Mouse (Mus musculus): Measurements from ENCODE around the gene Spatc1l. TPM values are rescaled to one million over a fixed set of nuclear protein-coding genes. Genes with fewer than 3 reads are reported as not detected.

Spatc1l gene
- polyA plus RNA-seq, 1 experiment from 2014 or later = not detected

DNA sequence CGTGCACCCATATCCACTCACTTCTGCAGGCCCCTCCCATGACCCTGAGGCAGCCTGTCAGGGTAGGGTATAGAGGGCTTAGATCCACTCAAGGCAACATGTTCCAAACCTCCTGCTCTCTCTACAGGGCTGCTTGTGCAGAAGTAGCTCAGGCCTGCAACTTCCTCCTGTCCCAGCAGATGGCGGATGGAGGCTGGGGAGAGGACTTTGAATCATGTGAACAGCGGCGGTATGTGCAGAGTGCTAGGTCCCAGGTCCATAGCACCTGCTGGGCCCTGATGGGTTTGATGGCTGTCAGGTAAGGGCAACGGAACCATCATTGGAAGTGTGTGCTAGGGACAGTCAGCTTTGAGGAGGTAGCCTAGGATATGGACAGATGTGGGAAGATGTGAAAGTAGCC lies 11.6 kb upstream of the Spatc1l start:
- Histone ChIP-seq H3K27ac (no peak overlapping the region), H3K27me3 (no peaks in the 10 kb centered on the region), H3K9ac (replicated peaks) (no peak overlapping the region), H3K4me2 (no peak overlapping the region), H3K9me3 (no peaks in the 10 kb centered on the region), H3K36me3 (peaks cover 96% of the 10 kb centered on the region), H3K4me1 (replicated peaks) (no peaks in the 10 kb centered on the region), H3K4me3 (replicated peaks) (no peak overlapping the region)
- 89% methylated on average over 5 of the region's 5 CpGs for WGBS
- no peak for ATAC-seq (ENCODE audit: insufficient number of reproducible peaks, insufficient read depth, low FRiP score, low TSS enrichment, low read depth)

DNA sequence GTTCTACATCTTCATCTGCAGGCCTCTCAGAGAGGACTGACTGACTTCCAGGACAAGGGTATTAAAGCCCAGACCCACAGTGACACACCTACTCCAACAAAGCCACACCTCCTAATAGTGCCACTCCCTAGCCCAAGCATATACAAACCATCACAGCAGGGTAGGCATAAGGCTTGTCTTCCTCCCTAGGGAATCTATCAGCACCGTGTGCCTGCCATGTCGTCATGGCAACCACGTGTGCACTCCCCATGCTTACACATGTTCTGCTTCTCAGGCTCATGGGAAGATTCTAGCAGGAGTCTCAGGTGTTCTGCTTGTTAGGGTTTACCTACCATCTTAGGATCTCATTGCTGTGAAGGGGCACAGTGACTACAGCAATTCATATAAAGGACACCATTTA lies 10.5 kb upstream of the Spatc1l start:
- WGBS = 84% methylated on average over 3 of the region's 3 CpGs
- Histone ChIP-seq H3K9ac (replicated peaks) (no peak overlapping the region), H3K4me1 (replicated peaks) (no peaks in the 10 kb centered on the region), H3K27ac (no peak overlapping the region), H3K36me3 (peaks cover 85% of the 10 kb centered on the region), H3K27me3 (no peaks in the 10 kb centered on the region), H3K4me3 (replicated peaks) (no peak overlapping the region), H3K9me3 (no peaks in the 10 kb centered on the region), H3K4me2 (no peak overlapping the region)
- ATAC-seq (ENCODE audit: insufficient number of reproducible peaks, insufficient read depth, low FRiP score, low TSS enrichment, low read depth) = no peak

DNA sequence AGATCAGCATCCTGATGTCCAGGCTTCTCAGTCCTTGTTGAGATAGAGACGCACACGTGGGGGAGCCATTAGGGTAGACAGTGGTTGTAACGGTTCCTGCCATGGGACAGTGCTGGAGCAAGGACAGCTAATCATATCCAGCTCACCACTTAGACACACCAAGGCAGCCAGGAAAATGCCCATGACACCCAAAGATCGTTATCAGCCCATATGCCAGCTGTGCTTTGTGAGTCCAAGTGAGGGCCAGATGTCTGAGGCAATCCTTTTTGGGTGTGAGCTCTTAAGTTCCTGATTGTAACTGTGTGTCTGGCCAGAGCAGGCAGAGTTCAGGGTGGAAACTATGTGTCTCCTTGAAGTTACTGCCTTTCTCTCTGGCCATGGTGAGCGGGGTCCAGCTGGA lies 8.0 kb upstream of the Spatc1l start:
- ATAC-seq (ENCODE audit: insufficient number of reproducible peaks, insufficient read depth, low FRiP score, low TSS enrichment, low read depth) = no peak
- no peaks in the 10 kb centered on the region for H3K4me1 ChIP-seq (replicated peaks)
- no peak overlapping the region for H3K27ac ChIP-seq
- peaks cover 60% of the 10 kb centered on the region for H3K36me3 ChIP-seq
- no peaks in the 10 kb centered on the region for H3K27me3 ChIP-seq
- no peak overlapping the region for H3K9ac ChIP-seq (replicated peaks)
- no peak overlapping the region for H3K4me2 ChIP-seq
- H3K9me3 ChIP-seq = no peaks in the 10 kb centered on the region
- H3K4me3 ChIP-seq (replicated peaks) = no peak overlapping the region
- 82% methylated on average over 5 of the region's 5 CpGs for WGBS

DNA sequence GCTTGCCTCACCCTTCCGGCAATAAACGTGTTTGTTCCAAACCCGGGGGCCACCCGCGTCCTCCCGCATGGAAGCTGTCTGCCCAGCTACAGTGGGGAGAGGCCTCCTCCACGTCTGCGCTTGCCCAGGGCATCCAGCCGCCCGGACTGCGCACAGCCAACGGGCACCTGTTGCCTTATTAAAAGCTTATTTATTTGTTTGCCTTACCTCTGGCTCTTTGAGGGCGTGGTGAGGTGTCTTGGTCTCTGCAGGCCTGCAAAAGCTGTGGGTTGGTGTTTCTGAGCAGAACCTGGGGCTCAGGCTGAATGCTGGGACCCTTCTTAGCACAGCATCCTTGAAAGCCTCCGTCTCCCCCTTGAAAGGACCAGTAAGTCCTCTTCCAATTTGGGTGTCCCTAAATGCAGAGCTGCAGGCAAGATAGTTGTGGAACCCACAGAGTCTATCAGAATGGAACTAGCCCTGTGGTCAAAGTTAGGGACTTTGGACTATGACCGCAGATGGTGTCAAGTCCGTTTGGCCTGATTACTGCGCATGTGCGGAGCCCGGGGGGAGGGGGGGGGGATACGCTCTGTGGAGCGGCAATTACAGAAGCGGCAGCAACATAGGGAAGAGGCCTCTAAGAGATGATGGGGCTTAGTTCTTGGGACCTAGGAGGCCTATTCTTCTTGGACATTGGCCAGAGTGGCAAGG lies 8.1 kb downstream of the Spatc1l start:
- no peak overlapping the region for H3K27ac ChIP-seq
- no peak for ATAC-seq (ENCODE audit: insufficient number of reproducible peaks, insufficient read depth, low FRiP score, low TSS enrichment, low read depth)
- no peak overlapping the region for H3K4me2 ChIP-seq
- no peak overlapping the region for H3K9ac ChIP-seq (replicated peaks)
- H3K4me3 ChIP-seq (replicated peaks) = no peak overlapping the region
- no peaks in the 10 kb centered on the region for H3K4me1 ChIP-seq (replicated peaks)
- H3K9me3 ChIP-seq = no peaks in the 10 kb centered on the region
- H3K36me3 ChIP-seq = no peaks in the 10 kb centered on the region
- no peaks in the 10 kb centered on the region for H3K27me3 ChIP-seq
- WGBS = 85% methylated on average over 22 of the region's 22 CpGs

DNA sequence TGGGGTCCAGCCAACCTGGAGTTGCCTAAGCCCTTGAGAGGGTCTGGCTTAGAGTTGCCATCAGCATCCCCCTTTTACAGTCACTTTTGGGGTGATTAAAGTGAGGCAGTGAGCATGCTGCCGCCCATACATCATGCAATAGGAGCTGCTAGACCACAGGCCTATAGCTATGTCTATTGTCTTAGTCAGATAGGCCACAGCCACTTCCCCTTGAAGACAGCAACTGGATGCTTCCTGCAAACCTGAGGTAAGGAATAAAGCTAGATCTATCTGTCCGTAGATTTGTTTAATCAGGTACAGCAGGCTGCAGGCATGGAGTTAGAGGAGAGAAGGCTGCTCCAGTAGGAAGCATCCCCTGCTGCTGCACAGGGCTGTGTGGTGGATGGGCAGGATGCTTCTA lies 9.0 kb downstream of the Spatc1l start:
- no peak overlapping the region for H3K4me3 ChIP-seq (replicated peaks)
- H3K27me3 ChIP-seq = no peaks in the 10 kb centered on the region
- ATAC-seq (ENCODE audit: insufficient number of reproducible peaks, insufficient read depth, low FRiP score, low TSS enrichment, low read depth) = no peak
- H3K36me3 ChIP-seq = no peaks in the 10 kb centered on the region
- H3K27ac ChIP-seq = no peak overlapping the region
- no peaks in the 10 kb centered on the region for H3K9me3 ChIP-seq
- no peaks in the 10 kb centered on the region for H3K4me1 ChIP-seq (replicated peaks)
- H3K9ac ChIP-seq (replicated peaks) = no peak overlapping the region
- 73% methylated on average over 2 of the region's 2 CpGs for WGBS
- H3K4me2 ChIP-seq = no peak overlapping the region

DNA sequence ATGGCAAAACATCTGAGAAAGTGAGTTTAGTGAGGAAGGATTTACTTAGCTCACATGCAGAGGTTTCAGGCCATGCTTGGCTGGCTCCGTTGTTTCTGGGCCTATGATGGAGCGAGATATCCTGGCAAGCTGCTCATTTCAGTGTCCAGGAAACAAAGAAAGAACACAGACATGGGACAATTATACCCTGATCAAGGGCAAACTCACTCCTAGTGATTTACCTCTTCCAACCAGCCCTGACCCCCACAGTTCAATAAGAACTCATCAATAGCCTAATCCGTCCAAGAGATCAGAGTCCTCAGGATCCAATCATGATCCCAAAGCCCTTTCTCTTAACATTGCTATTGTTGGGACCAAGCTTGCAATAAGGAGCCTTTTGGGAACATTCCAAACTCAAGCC lies 10.1 kb downstream of the Spatc1l start:
- H3K36me3 ChIP-seq = no peaks in the 10 kb centered on the region
- WGBS = 82% methylated on average over 3 of the region's 3 CpGs
- H3K27me3 ChIP-seq = no peaks in the 10 kb centered on the region
- H3K4me3 ChIP-seq (replicated peaks) = no peak overlapping the region
- no peak overlapping the region for H3K27ac ChIP-seq
- no peak overlapping the region for H3K4me2 ChIP-seq
- H3K4me1 ChIP-seq (replicated peaks) = no peaks in the 10 kb centered on the region
- H3K9me3 ChIP-seq = no peaks in the 10 kb centered on the region
- no peak for ATAC-seq (ENCODE audit: insufficient number of reproducible peaks, insufficient read depth, low FRiP score, low TSS enrichment, low read depth)
- no peak overlapping the region for H3K9ac ChIP-seq (replicated peaks)

DNA sequence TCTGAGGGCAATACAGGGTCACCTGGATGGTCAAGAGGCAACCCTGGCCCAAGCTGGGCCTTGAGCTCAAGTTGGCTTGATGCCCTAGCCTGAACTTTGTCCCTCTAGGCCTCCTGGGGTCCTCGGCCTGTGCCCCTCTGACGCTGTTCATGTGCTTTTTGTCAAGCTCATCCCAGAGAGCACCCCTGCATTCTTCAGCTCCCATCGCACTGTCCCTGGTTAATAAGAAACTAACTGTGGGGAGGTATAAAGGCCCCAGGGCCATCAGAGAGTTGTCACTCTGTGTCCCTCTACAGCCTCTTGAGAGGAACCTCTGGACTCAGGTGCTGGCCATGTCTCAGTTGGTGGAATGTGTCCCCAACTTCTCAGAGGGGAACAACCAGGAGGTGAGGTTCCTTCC lies 13.3 kb downstream of the Spatc1l start, which contains the start of gene Ftcd:
Ftcd (plus strand) TSS at position 275 of the 400 bp plus-strand sequence.
- Histone ChIP-seq H3K9ac (replicated peaks) (no peak within 1 kb of the TSS), H3K4me1 (replicated peaks) (no peaks in the 10 kb centered on the region), H3K9me3 (no peaks in the 10 kb centered on the region), H3K4me2 (no peak within 1 kb of the TSS), H3K36me3 (no peaks in the 10 kb centered on the region), H3K27ac (no peak within 1 kb of the TSS), H3K27me3 (no peaks in the 10 kb centered on the region), H3K4me3 (replicated peaks) (no peak within 1 kb of the TSS)
- WGBS = 90% methylated on average over 3 of the region's 3 CpGs
- no peak for ATAC-seq (ENCODE audit: insufficient number of reproducible peaks, insufficient read depth, low FRiP score, low TSS enrichment, low read depth)

DNA sequence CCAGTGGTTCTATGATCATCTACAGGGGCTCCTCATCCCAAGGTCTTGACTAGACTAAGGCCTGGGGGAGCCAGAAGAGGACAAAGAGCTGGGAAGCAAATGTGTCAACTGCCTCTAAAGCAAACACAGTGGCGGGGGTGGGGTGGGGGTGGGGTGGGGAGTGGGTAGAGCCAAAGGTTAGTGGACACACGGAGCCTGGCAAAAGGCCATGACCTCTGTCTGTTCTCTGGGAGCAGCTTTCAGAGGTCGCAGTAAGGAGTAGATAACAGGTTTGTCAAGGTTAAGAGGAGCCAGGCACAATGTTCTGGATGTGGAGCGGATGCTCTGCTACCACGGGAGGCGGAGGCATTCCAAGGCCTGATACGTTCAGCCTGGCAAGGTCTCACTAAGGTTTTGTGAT lies 14.8 kb downstream of the Spatc1l start:
- no peaks in the 10 kb centered on the region for H3K4me1 ChIP-seq (replicated peaks)
- WGBS = 73% methylated on average over 7 of the region's 7 CpGs

DNA sequence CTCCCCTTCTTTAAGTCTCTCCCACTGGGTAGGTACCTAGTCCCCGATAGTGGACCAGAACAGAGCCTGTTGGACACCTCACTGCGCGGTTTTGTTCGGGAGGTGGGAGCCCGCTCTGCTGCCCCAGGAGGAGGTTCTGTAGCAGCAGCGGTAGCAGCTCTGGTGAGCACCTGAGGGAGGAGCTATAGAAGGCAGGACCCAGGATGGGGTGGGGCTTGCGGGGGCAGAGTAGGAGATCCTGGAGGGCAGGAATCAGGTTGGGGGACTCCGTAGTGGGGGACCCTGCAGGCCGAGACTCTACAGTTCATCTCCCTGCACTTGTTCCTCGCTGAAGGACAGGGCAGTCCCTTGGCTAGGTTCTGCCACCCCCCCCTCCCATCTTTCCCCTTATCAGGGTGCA lies 22.1 kb downstream of the Spatc1l start:
- WGBS = 6% methylated on average over 10 of the region's 10 CpGs
- ATAC-seq (ENCODE audit: insufficient number of reproducible peaks, insufficient read depth, low FRiP score, low TSS enrichment, low read depth) = no peak
- peak overlapping the region; percentile 23 for H3K4me3 ChIP-seq (replicated peaks)
- peaks cover 15% of the 10 kb centered on the region for H3K27me3 ChIP-seq
- H3K27ac ChIP-seq = no peak overlapping the region
- peak overlapping the region; percentile 37; the same call in 1 of the 2 replicates for H3K9ac ChIP-seq (replicated peaks)
- H3K36me3 ChIP-seq = no peaks in the 10 kb centered on the region
- peak overlapping the region; percentile 50 for H3K4me2 ChIP-seq
- H3K9me3 ChIP-seq = no peaks in the 10 kb centered on the region
- no peaks in the 10 kb centered on the region for H3K4me1 ChIP-seq (replicated peaks)

More for the DNA sequence above, 14.8 kb downstream of the Spatc1l start:
- no peaks in the 10 kb centered on the region for H3K27me3 ChIP-seq
- ATAC-seq (ENCODE audit: insufficient number of reproducible peaks, insufficient read depth, low FRiP score, low TSS enrichment, low read depth) = no peak
- no peak overlapping the region for H3K4me2 ChIP-seq
- no peak overlapping the region for H3K4me3 ChIP-seq (replicated peaks)
- no peaks in the 10 kb centered on the region for H3K9me3 ChIP-seq
- no peak overlapping the region for H3K27ac ChIP-seq
- no peak overlapping the region for H3K9ac ChIP-seq (replicated peaks)
- no peaks in the 10 kb centered on the region for H3K36me3 ChIP-seq

DNA sequence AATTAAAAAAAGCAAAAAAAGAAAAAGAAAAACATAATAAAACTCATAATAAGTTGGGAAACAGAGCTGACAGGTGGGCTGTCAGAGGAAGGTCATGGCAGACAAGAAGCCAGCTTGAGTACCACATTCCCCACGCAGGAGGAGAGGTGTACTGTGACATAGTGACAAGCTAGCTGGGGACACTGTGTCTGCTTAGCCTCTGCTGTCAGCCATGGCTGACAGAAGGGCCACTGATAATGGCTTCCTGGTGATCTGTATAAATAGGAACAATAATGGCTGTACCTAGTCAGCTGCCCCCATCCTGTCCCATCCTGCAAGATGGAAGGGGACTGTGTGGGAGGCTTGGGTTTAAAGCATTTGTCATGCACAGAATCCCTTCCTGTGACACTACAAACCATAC lies 24.1 kb downstream of the Spatc1l start:
- Histone ChIP-seq H3K4me1 (replicated peaks) (0 out of 2 replicates have a peak, but pooled peaks cover 4% of the 10 kb centered on the region), H3K4me3 (replicated peaks) (no peak overlapping the region), H3K9me3 (no peaks in the 10 kb centered on the region), H3K9ac (replicated peaks) (no peak overlapping the region), H3K4me2 (no peak overlapping the region), H3K27ac (no peak overlapping the region), H3K27me3 (peaks cover 15% of the 10 kb centered on the region), H3K36me3 (no peaks in the 10 kb centered on the region)
- WGBS = 19% methylated on average over 1 of the region's 1 CpGs
- no peak for ATAC-seq (ENCODE audit: insufficient number of reproducible peaks, insufficient read depth, low FRiP score, low TSS enrichment, low read depth)

DNA sequence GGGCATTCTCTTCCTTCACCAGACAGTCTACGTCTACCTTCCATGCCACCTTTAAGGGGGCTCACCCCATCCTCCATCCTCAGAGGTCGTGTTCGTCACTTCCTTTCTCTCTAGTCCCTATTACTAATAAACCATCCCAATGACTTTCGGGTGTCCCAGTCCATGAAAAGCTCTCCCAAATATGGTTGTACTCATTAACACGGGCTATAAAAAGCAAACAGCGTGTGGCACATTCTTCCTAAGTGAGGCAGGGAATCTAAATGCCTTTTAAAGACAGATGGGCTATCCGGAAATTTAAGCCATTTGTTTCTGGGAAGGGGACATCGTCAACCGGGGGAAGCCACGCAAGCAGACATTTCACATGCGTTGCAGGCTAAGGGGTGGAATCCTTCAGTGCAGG lies 28.1 kb downstream of the Spatc1l start:
- H3K4me1 ChIP-seq (replicated peaks) = 0 out of 2 replicates have a peak, but pooled peaks cover 4% of the 10 kb centered on the region
- ATAC-seq (ENCODE audit: insufficient number of reproducible peaks, insufficient read depth, low FRiP score, low TSS enrichment, low read depth) = no peak
- H3K27me3 ChIP-seq = 0 out of 2 replicates have a peak, but pooled peaks cover 2% of the 10 kb centered on the region
- no peak overlapping the region for H3K9ac ChIP-seq (replicated peaks)
- H3K27ac ChIP-seq = no peak overlapping the region
- WGBS = 49% methylated on average over 11 of the region's 11 CpGs
- H3K36me3 ChIP-seq = no peaks in the 10 kb centered on the region
- no peaks in the 10 kb centered on the region for H3K9me3 ChIP-seq
- no peak overlapping the region for H3K4me3 ChIP-seq (replicated peaks)
- no peak overlapping the region for H3K4me2 ChIP-seq

DNA sequence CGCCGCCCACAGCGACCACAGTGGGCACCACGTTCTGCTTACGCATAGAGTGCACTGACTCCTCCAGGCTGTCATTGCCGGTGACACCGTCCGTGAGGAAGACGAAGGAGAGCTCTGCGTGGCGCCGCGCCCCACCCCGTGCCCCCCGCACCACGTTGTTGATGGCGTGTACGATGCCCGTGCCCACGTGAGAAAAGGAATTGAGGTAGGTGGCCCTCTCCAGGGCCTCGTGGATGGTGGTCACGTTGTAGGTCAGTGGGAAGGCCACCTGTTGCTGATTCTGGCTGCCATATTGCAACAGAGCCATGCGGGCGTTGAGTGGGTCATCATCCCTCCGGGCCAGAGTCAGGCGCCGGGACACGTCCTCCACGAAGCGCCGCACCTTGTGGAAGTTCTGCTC lies 34.3 kb downstream of the Spatc1l start:
- H3K4me3 ChIP-seq (replicated peaks) = no peak overlapping the region
- no peak overlapping the region for H3K27ac ChIP-seq
- 0 out of 2 replicates have a peak, but pooled peaks cover 2% of the 10 kb centered on the region for H3K27me3 ChIP-seq
- no peaks in the 10 kb centered on the region for H3K4me1 ChIP-seq (replicated peaks)
- peaks cover 13% of the 10 kb centered on the region; the same call in 1 of the 2 replicates for H3K36me3 ChIP-seq
- WGBS = 91% methylated on average over 31 of the region's 31 CpGs
- H3K9me3 ChIP-seq = no peaks in the 10 kb centered on the region
- H3K4me2 ChIP-seq = no peak overlapping the region
- ATAC-seq (ENCODE audit: insufficient number of reproducible peaks, insufficient read depth, low FRiP score, low TSS enrichment, low read depth) = no peak
- H3K9ac ChIP-seq (replicated peaks) = no peak overlapping the region

Measured in limb, embryonic 12.5 days (tissue).